Mouse (Mus musculus): ENCODE data around the gene Ghrh. TPM values are rescaled to one million over a fixed set of nuclear protein-coding genes. Genes with fewer than 3 reads are reported as not detected.

Ghrh gene
- polyA plus RNA-seq, 1 experiment from 2014 or later: 0.58 TPM

- H3K9me3 ChIP-seq (ENCODE audit: control insufficient read depth, low read length): no peaks in the 10 kb centered on the region
- no peaks in the 10 kb centered on the region for H3K27me3 ChIP-seq (ENCODE audit: control insufficient read depth, insufficient read depth, low read length)
- no peak overlapping the region for H3K4me2 ChIP-seq (replicated peaks)
- no peak overlapping the region for H3K9ac ChIP-seq
- WGBS: 29% methylated on average over 3 of the region's 3 CpGs
- H3K4me3 ChIP-seq (replicated peaks; ENCODE audit: low read length): no peak overlapping the region
- peaks cover 20% of the 10 kb centered on the region for H3K4me1 ChIP-seq (replicated peaks; ENCODE audit: control insufficient read depth, insufficient read depth, low read length)
- DNase-seq (ENCODE audit: low spot score): no peak
- peaks cover 17% of the 10 kb centered on the region; the same call in 1 of the 2 replicates for H3K36me3 ChIP-seq (replicated peaks; ENCODE audit: control insufficient read depth, insufficient read depth)
- no peak for ATAC-seq (ENCODE audit: low FRiP score)
- no peak overlapping the region for H3K27ac ChIP-seq
Measured at GRCm38 (mm10) chr2:157376995-157377394, 29.7 kb upstream of the Ghrh start.

- Histone ChIP-seq H3K4me1 (replicated peaks; ENCODE audit: control insufficient read depth, insufficient read depth, low read length) (peaks cover 20% of the 10 kb centered on the region), H3K27me3 (ENCODE audit: control insufficient read depth, insufficient read depth, low read length) (no peaks in the 10 kb centered on the region), H3K9ac (peak overlapping the region; percentile 18; the same call in 1 of the 2 replicates), H3K9me3 (ENCODE audit: control insufficient read depth, low read length) (no peaks in the 10 kb centered on the region), H3K4me2 (replicated peaks) (peak overlapping the region; percentile 33), H3K27ac (peak overlapping the region; percentile 51), H3K36me3 (replicated peaks; ENCODE audit: control insufficient read depth, insufficient read depth) (peaks cover 14% of the 10 kb centered on the region; the same call in 1 of the 2 replicates), H3K4me3 (replicated peaks; ENCODE audit: low read length) (no peak overlapping the region)
- 10% methylated on average over 14 of the region's 14 CpGs for WGBS
- no peak for DNase-seq (ENCODE audit: low spot score)
- no peak for ATAC-seq (ENCODE audit: low FRiP score)
Measured at GRCm38 (mm10) chr2:157375794-157376757, 28.8 kb upstream of the Ghrh start.

DNA sequence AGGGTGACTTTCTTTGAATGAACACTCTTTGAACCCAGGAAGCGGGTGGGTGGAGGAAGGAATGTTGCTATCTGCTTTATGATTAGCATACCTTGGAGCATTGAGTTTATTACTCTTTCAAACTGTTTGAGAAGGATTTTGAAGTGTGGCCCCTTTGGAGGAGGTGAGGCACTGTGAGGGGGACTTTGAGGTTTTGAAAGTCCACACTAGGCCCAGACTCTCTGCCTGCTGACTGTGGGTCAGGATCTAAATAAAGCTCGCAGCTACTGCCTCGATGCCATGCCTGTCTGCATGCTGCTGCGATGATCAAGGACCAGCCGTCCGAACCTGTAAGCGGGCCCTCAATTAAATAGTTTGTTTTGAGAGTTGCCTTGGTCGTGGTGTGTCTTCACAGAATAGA, 27.7 kb upstream of the Ghrh start:
- peaks cover 12% of the 10 kb centered on the region; the same call in 1 of the 2 replicates for H3K36me3 ChIP-seq (replicated peaks; ENCODE audit: control insufficient read depth, insufficient read depth)
- ATAC-seq (ENCODE audit: low FRiP score): no peak
- WGBS: 66% methylated on average over 8 of the region's 8 CpGs
- H3K27me3 ChIP-seq (ENCODE audit: control insufficient read depth, insufficient read depth, low read length): no peaks in the 10 kb centered on the region
- H3K4me3 ChIP-seq (replicated peaks; ENCODE audit: low read length): no peak overlapping the region
- H3K4me2 ChIP-seq (replicated peaks): no peak overlapping the region
- H3K9me3 ChIP-seq (ENCODE audit: control insufficient read depth, low read length): no peaks in the 10 kb centered on the region
- no peak overlapping the region for H3K9ac ChIP-seq
- peaks cover 20% of the 10 kb centered on the region for H3K4me1 ChIP-seq (replicated peaks; ENCODE audit: control insufficient read depth, insufficient read depth, low read length)
- H3K27ac ChIP-seq: no peak overlapping the region
- DNase-seq (ENCODE audit: low spot score): no peak

GRCm38 (mm10) chr2:157373681-157374080, 26.4 kb upstream of the Ghrh start:
- DNase-seq (ENCODE audit: low spot score) (no peak), ATAC-seq (ENCODE audit: low FRiP score) (no peak)
- Histone ChIP-seq H3K36me3 (replicated peaks; ENCODE audit: control insufficient read depth, insufficient read depth) (no peaks in the 10 kb centered on the region), H3K9ac (no peak overlapping the region), H3K4me2 (replicated peaks) (no peak overlapping the region), H3K4me1 (replicated peaks; ENCODE audit: control insufficient read depth, insufficient read depth, low read length) (peaks cover 25% of the 10 kb centered on the region), H3K27ac (no peak overlapping the region), H3K9me3 (ENCODE audit: control insufficient read depth, low read length) (no peaks in the 10 kb centered on the region), H3K27me3 (ENCODE audit: control insufficient read depth, insufficient read depth, low read length) (no peaks in the 10 kb centered on the region), H3K4me3 (replicated peaks; ENCODE audit: low read length) (no peak overlapping the region)
- WGBS: 81% methylated on average over 3 of the region's 3 CpGs

DNA sequence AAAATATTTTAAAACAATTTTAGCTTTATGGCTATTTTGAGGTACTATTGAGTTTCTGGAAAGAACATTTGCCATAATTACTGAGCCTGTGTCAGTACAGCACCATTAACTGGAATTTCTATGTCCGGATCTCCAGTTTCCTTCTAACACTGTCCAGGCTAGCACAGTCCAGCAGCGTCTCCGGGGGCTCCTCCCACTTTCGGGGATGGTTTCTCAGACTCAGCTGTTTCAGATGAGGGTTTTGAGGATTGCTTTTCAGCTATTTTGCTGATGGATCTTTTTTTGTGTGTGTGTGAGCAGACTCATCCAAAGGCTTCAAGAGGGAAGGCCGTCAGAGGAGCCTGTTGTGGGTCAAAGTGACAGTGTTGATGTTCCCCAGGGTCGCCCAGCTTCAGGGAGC, 24.4 kb upstream of the Ghrh start:
- Histone ChIP-seq H3K27ac (no peak overlapping the region), H3K4me3 (replicated peaks; ENCODE audit: low read length) (no peak overlapping the region), H3K4me1 (replicated peaks; ENCODE audit: control insufficient read depth, insufficient read depth, low read length) (peaks cover 34% of the 10 kb centered on the region), H3K36me3 (replicated peaks; ENCODE audit: control insufficient read depth, insufficient read depth) (no peaks in the 10 kb centered on the region), H3K4me2 (replicated peaks) (no peak overlapping the region), H3K27me3 (ENCODE audit: control insufficient read depth, insufficient read depth, low read length) (no peaks in the 10 kb centered on the region), H3K9ac (no peak overlapping the region), H3K9me3 (ENCODE audit: control insufficient read depth, low read length) (no peaks in the 10 kb centered on the region)
- DNase-seq (ENCODE audit: low spot score): no peak
- no peak for ATAC-seq (ENCODE audit: low FRiP score)
- 82% methylated on average over 6 of the region's 6 CpGs for WGBS

DNA sequence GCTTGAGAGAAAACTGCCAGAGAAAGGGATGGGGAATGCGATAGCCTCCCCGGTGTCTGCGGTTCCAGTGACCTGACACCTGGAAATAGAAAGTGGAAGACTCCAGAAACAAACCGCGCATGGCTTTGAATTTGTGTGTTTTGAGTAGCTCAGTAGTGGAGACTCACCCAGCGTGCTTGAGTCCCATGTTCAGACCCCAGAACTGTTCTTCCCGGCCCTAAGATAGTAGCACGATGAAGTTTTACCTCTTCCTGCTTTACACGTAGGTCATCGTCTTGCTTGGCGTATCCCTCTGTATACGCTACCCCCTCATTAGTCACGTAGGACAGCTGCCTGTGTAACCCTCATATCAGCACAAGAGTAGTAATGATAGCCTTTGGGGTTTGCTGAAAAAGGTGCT, 20.7 kb upstream of the Ghrh start:
- H3K9ac ChIP-seq: peak overlapping the region; percentile 98
- WGBS: 10% methylated on average over 13 of the region's 13 CpGs
- H3K27ac ChIP-seq: peak overlapping the region; percentile 93
- H3K4me2 ChIP-seq (replicated peaks): peak overlapping the region; percentile 95
- DNase-seq (ENCODE audit: low spot score) (no peak), ATAC-seq (ENCODE audit: low FRiP score) (no peak)
- peak overlapping the region; percentile 99 for H3K4me3 ChIP-seq (replicated peaks; ENCODE audit: low read length)
- no peaks in the 10 kb centered on the region for H3K27me3 ChIP-seq (ENCODE audit: control insufficient read depth, insufficient read depth, low read length)
- H3K9me3 ChIP-seq (ENCODE audit: control insufficient read depth, low read length): no peaks in the 10 kb centered on the region
- no peaks in the 10 kb centered on the region for H3K36me3 ChIP-seq (replicated peaks; ENCODE audit: control insufficient read depth, insufficient read depth)
- peaks cover 19% of the 10 kb centered on the region for H3K4me1 ChIP-seq (replicated peaks; ENCODE audit: control insufficient read depth, insufficient read depth, low read length)

DNA sequence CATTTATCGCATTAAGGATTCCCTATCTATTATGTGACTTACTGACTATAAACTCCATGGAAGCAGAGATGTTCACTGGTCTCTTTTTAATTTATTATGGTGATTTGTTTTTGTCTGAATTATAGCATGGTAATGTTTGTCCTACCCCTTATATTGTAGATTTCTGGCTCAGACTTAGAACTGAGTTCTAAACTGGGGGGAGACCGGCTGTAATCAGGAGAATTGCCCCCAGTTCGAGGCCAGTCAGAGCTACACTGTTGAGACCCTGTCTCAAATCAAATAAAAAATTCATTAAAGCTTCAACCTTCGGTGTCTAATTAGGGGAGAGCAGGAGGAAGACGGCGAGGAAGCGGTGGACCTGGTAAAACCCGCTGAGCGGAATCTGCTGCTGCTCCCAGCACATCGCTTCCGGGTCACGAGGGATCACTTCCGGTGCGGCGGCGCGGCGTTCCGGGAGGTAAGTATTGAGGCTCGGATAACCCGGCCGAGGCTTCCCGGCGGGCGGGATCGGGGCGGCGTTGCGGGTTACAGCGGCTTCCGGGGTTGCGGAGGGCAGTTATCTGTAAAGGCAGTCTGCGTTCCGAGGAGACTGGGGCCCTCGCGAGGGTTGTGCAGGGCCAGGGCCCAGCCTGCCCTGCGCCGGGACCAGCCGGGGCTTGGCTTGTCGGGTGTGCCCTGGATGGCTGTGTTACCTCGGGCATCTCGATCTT, 20.0 kb upstream of the Ghrh start, which contains the start of gene Manbal:
TSS of gene Manbal (plus strand) at position 411 of the 710 bp plus-strand sequence.
- Histone ChIP-seq H3K4me3 (replicated peaks; ENCODE audit: low read length) (peak within 1 kb of the TSS; percentile 99), H3K4me1 (replicated peaks; ENCODE audit: control insufficient read depth, insufficient read depth, low read length) (peaks cover 19% of the 10 kb centered on the region), H3K27me3 (ENCODE audit: control insufficient read depth, insufficient read depth, low read length) (no peaks in the 10 kb centered on the region), H3K4me2 (replicated peaks) (peak within 1 kb of the TSS; percentile 95), H3K36me3 (replicated peaks; ENCODE audit: control insufficient read depth, insufficient read depth) (no peaks in the 10 kb centered on the region), H3K9ac (peak within 1 kb of the TSS; percentile 98), H3K9me3 (ENCODE audit: control insufficient read depth, low read length) (no peaks in the 10 kb centered on the region), H3K27ac (peak within 1 kb of the TSS; percentile 93)
- ATAC-seq (ENCODE audit: low FRiP score) (peak; percentile 86), DNase-seq (ENCODE audit: low spot score) (peak; percentile 94)
- 4% methylated on average over 42 of the region's 42 CpGs for WGBS

GRCm38 (mm10) chr2:157366762-157367161, 19.5 kb upstream of the Ghrh start:
- no peak for DNase-seq (ENCODE audit: low spot score)
- Histone ChIP-seq H3K9me3 (ENCODE audit: control insufficient read depth, low read length) (no peaks in the 10 kb centered on the region), H3K27ac (peak overlapping the region; percentile 93), H3K4me1 (replicated peaks; ENCODE audit: control insufficient read depth, insufficient read depth, low read length) (peaks cover 19% of the 10 kb centered on the region), H3K27me3 (ENCODE audit: control insufficient read depth, insufficient read depth, low read length) (no peaks in the 10 kb centered on the region), H3K9ac (peak overlapping the region; percentile 98; the same call in 1 of the 2 replicates), H3K4me3 (replicated peaks; ENCODE audit: low read length) (peak overlapping the region; percentile 99; the same call in 1 of the 2 replicates), H3K4me2 (replicated peaks) (peak overlapping the region; percentile 95), H3K36me3 (replicated peaks; ENCODE audit: control insufficient read depth, insufficient read depth) (no peaks in the 10 kb centered on the region)
- no peak for ATAC-seq (ENCODE audit: low FRiP score)
- WGBS: 88% methylated on average over 9 of the region's 9 CpGs

DNA sequence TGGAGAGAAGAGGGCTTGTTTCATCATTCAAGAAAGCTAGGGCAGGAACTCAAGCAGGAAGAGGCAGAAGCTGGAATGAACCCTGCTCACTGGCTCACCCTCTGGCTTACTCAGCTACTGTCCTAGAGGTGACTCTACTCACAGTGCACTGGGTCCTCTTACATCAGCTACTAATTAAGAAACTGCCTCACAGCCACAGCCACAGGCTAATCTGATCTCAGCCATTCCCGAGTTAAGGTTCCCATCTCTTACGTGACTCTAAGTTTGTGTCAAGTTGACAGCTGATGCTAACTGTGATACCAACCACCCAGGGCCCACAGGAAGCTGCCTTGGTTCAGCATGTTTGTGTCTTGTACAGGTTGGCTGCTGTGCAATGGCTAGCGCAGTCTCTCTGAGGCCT, 15.7 kb upstream of the Ghrh start:
- Histone ChIP-seq H3K9me3 (ENCODE audit: control insufficient read depth, low read length) (no peaks in the 10 kb centered on the region), H3K36me3 (replicated peaks; ENCODE audit: control insufficient read depth, insufficient read depth) (no peaks in the 10 kb centered on the region), H3K9ac (no peak overlapping the region), H3K4me2 (replicated peaks) (no peak overlapping the region), H3K4me1 (replicated peaks; ENCODE audit: control insufficient read depth, insufficient read depth, low read length) (peaks cover 7% of the 10 kb centered on the region), H3K27me3 (ENCODE audit: control insufficient read depth, insufficient read depth, low read length) (no peaks in the 10 kb centered on the region), H3K4me3 (replicated peaks; ENCODE audit: low read length) (no peak overlapping the region), H3K27ac (no peak overlapping the region)
- ATAC-seq (ENCODE audit: low FRiP score) (no peak), DNase-seq (ENCODE audit: low spot score) (no peak)
- 96% methylated on average over 3 of the region's 3 CpGs for WGBS
